Mouse (Mus musculus) liver, embryonic 16.5 days (tissue): Measurements from ENCODE around the gene Nlgn1. TPM values are rescaled to one million over a fixed set of nuclear protein-coding genes. Genes with fewer than 3 reads are reported as not detected.

ENCODE experiments used
- ATAC-seq: fragments of 200-750 bp; cut with Nextera tagmentation; 2 replicates; pipeline ENCODE4 v1.8.0; 2017; ENCODE audit warnings: low read depth, mild to moderate bottlenecking, moderate number of reproducible peaks, moderate library complexity
- H3K27ac ChIP-seq: fragments of 300-500 bp; sonication (generic); 2 replicates; pipeline ENCODE4 v1.5.1; 2014; ENCODE audit warnings: mild to moderate bottlenecking, low read length
- H3K27me3 ChIP-seq: fragments of 300-500 bp; sonication (generic); 2 replicates; pipeline ENCODE4 v1.6.1; 2014; ENCODE audit warnings: low read depth, low read length, mixed read lengths; ENCODE audit not compliant: control insufficient read depth, insufficient read depth
- H3K36me3 ChIP-seq: fragments of 300-500 bp; sonication (generic); 2 replicates; pipeline ENCODE4 v1.6.1; 2014; ENCODE audit warnings: mild to moderate bottlenecking; ENCODE audit not compliant: control insufficient read depth, insufficient read depth
- H3K4me1 ChIP-seq: fragments of 300-500 bp; sonication (generic); 2 replicates; pipeline ENCODE4 v1.6.1; 2014; ENCODE audit warnings: low read depth, low read length, mixed read lengths; ENCODE audit not compliant: control insufficient read depth
- H3K4me2 ChIP-seq: fragments of 300-500 bp; sonication (generic); 2 replicates; pipeline ENCODE4 v1.6.1; 2014; ENCODE audit warnings: low read depth, low read length, mixed read lengths
- H3K4me3 ChIP-seq: fragments of 300-500 bp; sonication (generic); 2 replicates; pipeline ENCODE4 v1.5.1; 2014; ENCODE audit warnings: low read depth, mild to moderate bottlenecking, low read length
- H3K9ac ChIP-seq: fragments of 300-500 bp; sonication (generic); 2 replicates; pipeline ENCODE4 v1.6.1; 2014; ENCODE audit warnings: low read depth, low read length
- H3K9me3 ChIP-seq: fragments of 300-500 bp; sonication (generic); replicated peaks from 2 replicates; pipeline ENCODE4 v1.6.1; 2016; ENCODE audit warnings: low read length; ENCODE audit not compliant: control insufficient read depth
- WGBS: fragments of 180-500 bp; shearing (Covaris S2); extraction: QIAGEN DNeasy Blood & Tissue Kit; methylation state at CpG from one replicate; pipeline ENCODE4 v1.1.7; 2014; ENCODE audit not compliant: insufficient replicate concordance; 5-methylcytosine and 5-hydroxymethylcytosine counted together
- polyA plus RNA-seq: library from polyadenylated mRNA; unstranded; fragments of >200 nt; fragmentation: Nextera tagmentation; extraction: Ambion mirVana; gene quantifications from 2 replicates; pipeline ENCODE4 v1.2.1, GENCODE M21; 2015

The Nlgn1 gene
- polyA plus RNA-seq, 1 experiment from 2014 or later, result not detected

GRCm38 (mm10) chr3:26330019-26330418 is 2.2 kb downstream of the Nlgn1 start:
- no peak overlapping the region for H3K9ac ChIP-seq
- H3K4me3 ChIP-seq, result no peak overlapping the region
- no peak for ATAC-seq
- peaks cover 32% of the 10 kb centered on the region for H3K27me3 ChIP-seq
- H3K4me1 ChIP-seq, result no peaks in the 10 kb centered on the region
- WGBS, result 37% methylated on average over 4 of the region's 4 CpGs
- no peak overlapping the region for H3K27ac ChIP-seq
- no peaks in the 10 kb centered on the region for H3K36me3 ChIP-seq
- no peak overlapping the region for H3K4me2 ChIP-seq
- H3K9me3 ChIP-seq, result no peaks in the 10 kb centered on the region

- Histone ChIP-seq H3K36me3 (no peaks in the 10 kb centered on the region), H3K9me3 (no peaks in the 10 kb centered on the region), H3K27me3 (no peaks in the 10 kb centered on the region), H3K27ac (no peak overlapping the region), H3K9ac (no peak overlapping the region), H3K4me3 (no peak overlapping the region), H3K4me2 (no peak overlapping the region), H3K4me1 (no peaks in the 10 kb centered on the region)
- WGBS, result 68% methylated on average over 1 of the region's 1 CpGs
- ATAC-seq, result no peak
These were observed 7.8 kb downstream of the Nlgn1 start for GRCm38 (mm10) chr3:26324510-26324909.

GRCm38 (mm10) chr3:26317397-26317796 is 14.9 kb downstream of the Nlgn1 start:
- 68% methylated on average over 2 of the region's 2 CpGs for WGBS

GRCm38 (mm10) chr3:26297869-26298268 is 34.4 kb downstream of the Nlgn1 start:
- Histone ChIP-seq H3K4me2 (no peak overlapping the region), H3K4me1 (no peaks in the 10 kb centered on the region), H3K4me3 (no peak overlapping the region), H3K27me3 (no peaks in the 10 kb centered on the region), H3K27ac (no peak overlapping the region), H3K9ac (no peak overlapping the region), H3K9me3 (no peaks in the 10 kb centered on the region), H3K36me3 (no peaks in the 10 kb centered on the region)
- ATAC-seq, result no peak
- 41% methylated on average over 5 of the region's 5 CpGs for WGBS

More at GRCm38 (mm10) chr3:26317397-26317796, 14.9 kb downstream of the Nlgn1 start:
- Histone ChIP-seq H3K27ac (no peak overlapping the region), H3K4me2 (no peak overlapping the region), H3K9me3 (no peaks in the 10 kb centered on the region), H3K9ac (no peak overlapping the region), H3K4me1 (no peaks in the 10 kb centered on the region), H3K4me3 (no peak overlapping the region), H3K27me3 (no peaks in the 10 kb centered on the region), H3K36me3 (no peaks in the 10 kb centered on the region)
- ATAC-seq, result no peak

- Histone ChIP-seq H3K27me3 (no peaks in the 10 kb centered on the region), H3K4me2 (no peak overlapping the region), H3K36me3 (no peaks in the 10 kb centered on the region), H3K9me3 (no peaks in the 10 kb centered on the region), H3K4me3 (no peak overlapping the region), H3K9ac (no peak overlapping the region), H3K27ac (no peak overlapping the region), H3K4me1 (no peaks in the 10 kb centered on the region)
- ATAC-seq, result no peak
- 54% methylated on average over 4 of the region's 4 CpGs for WGBS
These were observed 61.1 kb downstream of the Nlgn1 start for GRCm38 (mm10) chr3:26270894-26271795.

- Histone ChIP-seq H3K36me3 (no peaks in the 10 kb centered on the region), H3K9ac (no peak overlapping the region), H3K4me1 (no peaks in the 10 kb centered on the region), H3K27ac (no peak overlapping the region), H3K9me3 (no peaks in the 10 kb centered on the region), H3K4me3 (no peak overlapping the region), H3K27me3 (no peaks in the 10 kb centered on the region), H3K4me2 (no peak overlapping the region)
- ATAC-seq, result no peak
- WGBS, result 61% methylated on average over 7 of the region's 7 CpGs
These were observed 85.7 kb downstream of the Nlgn1 start for GRCm38 (mm10) chr3:26246564-26246963.

- H3K27me3 ChIP-seq, result no peaks in the 10 kb centered on the region
- H3K36me3 ChIP-seq, result no peaks in the 10 kb centered on the region
- H3K27ac ChIP-seq, result no peak overlapping the region
- no peak overlapping the region for H3K4me3 ChIP-seq
- H3K9me3 ChIP-seq, result no peaks in the 10 kb centered on the region
- 43% methylated on average over 2 of the region's 2 CpGs for WGBS
- no peaks in the 10 kb centered on the region for H3K4me1 ChIP-seq
- ATAC-seq, result no peak
- H3K4me2 ChIP-seq, result no peak overlapping the region
- no peak overlapping the region for H3K9ac ChIP-seq
These were observed 89.0 kb downstream of the Nlgn1 start for GRCm38 (mm10) chr3:26243274-26243673.

- H3K27me3 ChIP-seq, result no peaks in the 10 kb centered on the region
- H3K36me3 ChIP-seq, result no peaks in the 10 kb centered on the region
- no peak overlapping the region for H3K27ac ChIP-seq
- no peaks in the 10 kb centered on the region for H3K9me3 ChIP-seq
- WGBS, result 66% methylated on average over 2 of the region's 2 CpGs
- no peaks in the 10 kb centered on the region for H3K4me1 ChIP-seq
- H3K9ac ChIP-seq, result no peak overlapping the region
- no peak overlapping the region for H3K4me3 ChIP-seq
- ATAC-seq, result no peak
- H3K4me2 ChIP-seq, result no peak overlapping the region
These were observed 102.3 kb downstream of the Nlgn1 start for GRCm38 (mm10) chr3:26230006-26230405.

- Histone ChIP-seq H3K36me3 (no peaks in the 10 kb centered on the region), H3K4me1 (no peaks in the 10 kb centered on the region), H3K4me3 (no peak overlapping the region), H3K9me3 (no peaks in the 10 kb centered on the region), H3K4me2 (no peak overlapping the region), H3K27ac (no peak overlapping the region), H3K9ac (no peak overlapping the region), H3K27me3 (no peaks in the 10 kb centered on the region)
- 47% methylated on average over 6 of the region's 6 CpGs for WGBS
- ATAC-seq, result no peak
These were observed 103.4 kb downstream of the Nlgn1 start for GRCm38 (mm10) chr3:26228827-26229226.
